In the genomic region with DNA sequence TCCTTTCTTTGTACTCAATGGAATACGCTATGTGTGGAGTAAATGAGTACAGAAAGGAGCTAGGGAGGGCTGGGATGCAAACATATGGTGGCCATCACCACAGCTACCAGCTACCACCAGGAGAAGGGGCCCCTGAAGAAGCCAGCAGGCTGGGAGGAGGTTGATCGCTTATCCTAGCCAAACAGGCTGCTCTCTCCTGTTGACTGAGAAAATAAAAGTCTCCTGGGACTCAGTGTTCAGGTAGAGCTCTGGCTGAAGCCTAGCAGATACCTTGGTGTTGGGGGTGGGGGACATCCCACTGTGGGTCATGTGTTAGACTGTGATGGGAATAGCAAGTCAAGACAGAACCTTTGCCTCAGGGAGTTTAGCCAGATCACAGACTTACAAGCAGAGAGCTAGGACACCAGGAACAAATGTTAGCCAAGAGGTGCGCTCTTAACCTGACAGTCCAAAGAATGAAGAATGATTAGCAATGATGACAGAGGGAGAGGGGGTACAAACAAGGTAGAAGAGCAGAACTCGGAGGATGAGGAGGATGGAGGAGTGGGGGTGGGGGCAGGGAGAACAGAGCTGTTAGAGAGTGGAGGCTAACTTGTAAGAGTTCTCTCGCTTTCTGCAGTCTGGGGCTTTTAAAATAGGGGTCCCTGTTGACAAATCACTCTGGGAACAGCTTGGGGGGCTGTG, we compare ENCODE assay signal across 9 mouse cellular contexts. TPM values are rescaled to one million over a fixed set of nuclear protein-coding genes. Genes with fewer than 3 reads are reported as not detected.
DNase-seq lines count a peak whose midpoint lies in the region; ATAC-seq and TF ChIP-seq lines count a peak whose summit lies in the region.
"Had no signal": no experiment of that assay in that cellular context is flagged by ENCODE, and none has a peak within 500 bp of the region (broad histone marks: within the 10 kb centered on the region; RNA-seq: fewer than 3 reads in every experiment).

No protein-coding gene starts in this region.

- peaks cover 33% of the 10 kb centered on the region for H3K4me1 ChIP-seq in kidney, embryonic 15.5 days
- peaks cover 41% of the 10 kb centered on the region for H3K4me1 ChIP-seq in limb, embryonic 14.5 days (ENCODE audit: control insufficient read depth, insufficient read depth, low read length)
- peaks cover 25% of the 10 kb centered on the region; the same call in 1 of the 2 replicates for H3K4me1 ChIP-seq in neural tube, embryonic 14.5 days (ENCODE audit: control insufficient read depth, insufficient read depth, low read length)

- no peaks in the 10 kb centered on the region for H3K27me3 ChIP-seq in kidney, embryonic 15.5 days
- no peaks in the 10 kb centered on the region for H3K27me3 ChIP-seq in limb, embryonic 14.5 days (ENCODE audit: control insufficient read depth, insufficient read depth, low read length)
- no peaks in the 10 kb centered on the region for H3K27me3 ChIP-seq in neural tube, embryonic 14.5 days (ENCODE audit: control insufficient read depth, insufficient read depth, low read length)

- H3K36me3 ChIP-seq in kidney, embryonic 15.5 days: no peaks in the 10 kb centered on the region
- no peaks in the 10 kb centered on the region; the same call in 1 of the 2 replicates for H3K36me3 ChIP-seq in limb, embryonic 14.5 days (ENCODE audit: control insufficient read depth, insufficient read depth, low read length)
- H3K36me3 ChIP-seq in neural tube, embryonic 14.5 days (ENCODE audit: control insufficient read depth, insufficient read depth, low read length): no peaks in the 10 kb centered on the region

- H3K9ac ChIP-seq in kidney, embryonic 15.5 days: no peak overlapping the region
- H3K9ac ChIP-seq in limb, embryonic 14.5 days (ENCODE audit: low read depth, low read length, severe bottlenecking): no peak overlapping the region
- H3K9ac ChIP-seq in neural tube, embryonic 14.5 days (replicated peaks; ENCODE audit: low read depth, low read length): no peak overlapping the region

- WGBS in kidney, embryonic 15.5 days: 42% methylated on average over 5 of the region's 5 CpGs
- 24% methylated on average over 5 of the region's 5 CpGs for whole genome bisulfite sequencing in limb, embryonic 14.5 days
- 36% methylated on average over 5 of the region's 5 CpGs for WGBS in neural tube, embryonic 14.5 days

- DNase-seq in kidney, postnatal 25 days: no peak
- DNase-seq in fat pad, adult 2 months (ENCODE audit: extremely low read depth, low read depth, low spot score): peak; percentile 69
- DNase-seq in limb, embryonic 14.5 days (ENCODE audit: low spot score): no peak
- DNase-seq in layer of hippocampus, adult 9-11 months: no peak
- DNase-seq in urinary bladder, postnatal 36 days (ENCODE audit: low spot score in 2 of 2): no peak
- DNase-seq in heart, postnatal 10 days: no peak
- DNase-seq: lung, postnatal 36 days had no signal

- TF ChIP-seq POLR2A in limb, embryonic 14.5 days (IDR thresholded peaks at IDR 0.05; ENCODE audit: borderline replicate concordance, extremely low read depth, insufficient read depth, insufficient read length): no peak

- H3K4me2 ChIP-seq in kidney, embryonic 15.5 days: no peak overlapping the region
- no peak overlapping the region; the same call in 1 of the 2 replicates for H3K4me2 ChIP-seq in limb, embryonic 14.5 days (replicated peaks; ENCODE audit: low read depth, low read length, severe bottlenecking)
- H3K4me2 ChIP-seq in neural tube, embryonic 14.5 days (ENCODE audit: low read depth, low read length): no peak overlapping the region

- no peak overlapping the region for H3K4me3 ChIP-seq in kidney, embryonic 15.5 days (replicated peaks)
- no peak overlapping the region for H3K4me3 ChIP-seq in limb, embryonic 14.5 days (replicated peaks; ENCODE audit: low read length)
- H3K4me3 ChIP-seq in neural tube, embryonic 14.5 days (ENCODE audit: low read depth, low read length): no peak overlapping the region

- intact Hi-C loops in heart, postnatal 10 days (cut with DNase I): loop anchor here (5.0 kb wide), 1 partner anchor 417 kb away; no protein-coding TSS in a partner anchor

- ATAC-seq in kidney, embryonic 15.5 days (replicated peaks; ENCODE audit: low FRiP score): no peak
- ATAC-seq in limb, embryonic 14.5 days (ENCODE audit: low FRiP score, low read depth): peak; percentile 34
- peak; percentile 28; the same call in 1 of the 2 replicates for ATAC-seq in neural tube, embryonic 14.5 days (ENCODE audit: low read depth)

- no peaks in the 10 kb centered on the region for H3K9me3 ChIP-seq in kidney, embryonic 15.5 days (replicated peaks)
- H3K9me3 ChIP-seq in limb, embryonic 14.5 days (ENCODE audit: control insufficient read depth, low read length): no peaks in the 10 kb centered on the region
- H3K9me3 ChIP-seq in neural tube, embryonic 14.5 days (ENCODE audit: control insufficient read depth, low read length): no peaks in the 10 kb centered on the region

- peak overlapping the region; percentile 61 for H3K27ac ChIP-seq in kidney, embryonic 15.5 days
- H3K27ac ChIP-seq in limb, embryonic 14.5 days (replicated peaks; ENCODE audit: low read depth, low read length): peak overlapping the region; percentile 86
- peak overlapping the region; percentile 72 for H3K27ac ChIP-seq in neural tube, embryonic 14.5 days (ENCODE audit: low read depth, low read length)

RNA-seq across cellular contexts. Expression of gene Tom1l2, which starts 57.9 kb away (rescaled TPM):
- 27.1 and 33.1 TPM in 2 replicates for polyA plus RNA-seq in kidney, embryonic 15.5 days (2015; fragmentation: Nextera tagmentation; extraction: Ambion mirVana)
- polyA plus RNA-seq in limb, embryonic 14.5 days (2012; rRNA removed): 36.0 and 49.8 TPM in 2 replicates
- polyA plus RNA-seq in limb, embryonic 14.5 days (2014; fragmentation: Nextera tagmentation; extraction: Ambion mirVana): 21.5 and 22.4 TPM in 2 replicates
- 47.8 and 50.9 TPM in 2 replicates for polyA plus RNA-seq in neural tube, embryonic 14.5 days (2014; fragmentation: Nextera tagmentation; extraction: Ambion mirVana)
- 100 to 1,000 TPM in 1 of 2 experiments, 10 to 100 TPM in 1; 97.3 to 100 TPM for total RNA-seq in heart, postnatal 10 days (2021)

RNA-seq across cellular contexts. Expression of gene Drc3, which starts 58.4 kb away (rescaled TPM):
- polyA plus RNA-seq in kidney, embryonic 15.5 days (2015; fragmentation: Nextera tagmentation; extraction: Ambion mirVana): 1.7 and 2.6 TPM in 2 replicates
- polyA plus RNA-seq in limb, embryonic 14.5 days (2012; rRNA removed): 1.9 and 2.5 TPM in 2 replicates
- 1.3 and 2.9 TPM in 2 replicates for polyA plus RNA-seq in limb, embryonic 14.5 days (2014; fragmentation: Nextera tagmentation; extraction: Ambion mirVana)
- 5.2 TPM in 2 replicates for polyA plus RNA-seq in neural tube, embryonic 14.5 days (2014; fragmentation: Nextera tagmentation; extraction: Ambion mirVana)
- 1 to 10 TPM; 1.6 to 2.3 TPM for total RNA-seq in heart, postnatal 10 days (2021)
